Mouse (Mus musculus) MEL (cell line): ENCODE results near the gene Il17rc.

Source experiments
- EP300 ChIP-seq, 2 experiments: IDR thresholded peaks; 2 replicates each; pipeline ENCODE4 v1.6.1; 2011; ENCODE audit warnings: improper control_type of control experiment in 2 of 2, low read length in 2 of 2, low read depth in 1 of 2, mild to moderate bottlenecking in 1 of 2
- GABPA ChIP-seq: IDR thresholded peaks from 2 replicates; pipeline ENCODE4 v1.6.1; 2012; ENCODE audit warnings: low read depth, mild to moderate bottlenecking, inconsistent platforms, low read length, improper control_type of control experiment, moderate library complexity
- GATA1 ChIP-seq: IDR thresholded peaks from 2 replicates; pipeline ENCODE4 v1.6.1; 2011; ENCODE audit warnings: low read depth, low read length, improper control_type of control experiment
- KAT2A ChIP-seq: conservative IDR thresholded peaks from 2 replicates; pipeline ENCODE4 v1.6.1; 2012; ENCODE audit warnings: low read depth, low read length, improper control_type of control experiment, inconsistent platforms
- MAFK ChIP-seq: IDR thresholded peaks from 2 replicates; pipeline ENCODE4 v1.6.1; 2011; ENCODE audit warnings: low read depth, mild to moderate bottlenecking, low read length, improper control_type of control experiment, borderline replicate concordance
- MAZ ChIP-seq: IDR thresholded peaks from 2 replicates; pipeline ENCODE4 v1.6.1; 2012; ENCODE audit warnings: low read depth, mild to moderate bottlenecking, inconsistent platforms, low read length, improper control_type of control experiment
- MEF2A ChIP-seq: IDR thresholded peaks from 2 replicates; pipeline ENCODE4 v1.6.1; 2014; ENCODE audit warnings: low read depth, mild to moderate bottlenecking, inconsistent platforms, low read length, improper control_type of control experiment; ENCODE audit not compliant: poor library complexity, insufficient replicate concordance, severe bottlenecking; ENCODE audit errors: extremely low read depth
- POLR2A ChIP-seq, 2 experiments: IDR thresholded peaks; 2 replicates each; pipeline ENCODE4 v1.6.1; 2011 to 2012; ENCODE audit warnings: low read length in 2 of 2, mild to moderate bottlenecking in 2 of 2, control low read depth in 1 of 2, improper control_type of control experiment in 1 of 2, low read depth in 1 of 2, moderate library complexity in 1 of 2; ENCODE audit not compliant: control insufficient read depth in 1 of 2, insufficient read depth in 1 of 2, poor library complexity in 1 of 2
- POLR2AphosphoS5 ChIP-seq: IDR thresholded peaks from 2 replicates; pipeline ENCODE4 v1.6.1; 2012; ENCODE audit warnings: low read depth, borderline replicate concordance, mild to moderate bottlenecking, inconsistent platforms, low read length, moderate library complexity, mixed read lengths
- RCOR1 ChIP-seq: IDR thresholded peaks from 2 replicates; pipeline ENCODE4 v1.6.1; 2012; ENCODE audit warnings: low read depth, mild to moderate bottlenecking, inconsistent platforms, low read length, improper control_type of control experiment
- SMC3 ChIP-seq: IDR thresholded peaks from 2 replicates; pipeline ENCODE4 v1.6.1; 2011; ENCODE audit warnings: low read depth, low read length, improper control_type of control experiment
- TAL1 ChIP-seq: IDR thresholded peaks from 2 replicates; pipeline ENCODE4 v1.6.1; 2012; ENCODE audit warnings: mild to moderate bottlenecking, inconsistent platforms, low read length, moderate library complexity, mixed read lengths
- TCF12 ChIP-seq: IDR thresholded peaks from 2 replicates; pipeline ENCODE4 v1.6.1; 2014; ENCODE audit warnings: low read depth, mild to moderate bottlenecking, inconsistent platforms, low read length, improper control_type of control experiment, moderate library complexity

GRCm38 (mm10) chr6:113438721-113439430, 32.4 kb upstream of the Il17rc start:
- TF ChIP-seq KAT2A = no peak
- TF ChIP-seq GATA1 = no peak
- no peak for TF ChIP-seq POLR2AphosphoS5
- TF ChIP-seq TAL1 = no peak
- TF ChIP-seq TCF12 = no peak
- TF ChIP-seq MEF2A = no peak
- no peak for TF ChIP-seq MAFK
- TF ChIP-seq GABPA = no peak
- no peak for TF ChIP-seq POLR2A (IDR thresholded peaks at IDR 0.05; ENCODE audit: control insufficient read depth in 1 of 2, insufficient read depth in 1 of 2, low read depth in 1 of 2, low read length in 2 of 2, poor library complexity in 1 of 2)
- no peak for TF ChIP-seq MAZ
- TF ChIP-seq EP300 (IDR thresholded peaks at IDR 0.05; ENCODE audit: low read depth in 1 of 2, low read length in 2 of 2) = no peak
- no peak for TF ChIP-seq RCOR1
- TF ChIP-seq SMC3 = no peak
